Mouse (Mus musculus) Patski (cell line): ENCODE measurements around the gene Trim11. TPM values are rescaled to one million over a fixed set of nuclear protein-coding genes. Genes with fewer than 3 reads are reported as not detected.

ENCODE experiments used
- ATAC-seq: fragments of 100-300 bp; one replicate; pipeline ENCODE4 v1.8.0; 2021
- CTCF ChIA-PET: fragments of 350-600 bp; sonication (Branson Sonifier 250); formaldehyde crosslinking; loops from one replicate; lab custom pipeline; 2022; ENCODE audit warnings: inconsistent platforms; lab: Charles Lee
- POLR2A ChIA-PET: fragments of 350-600 bp; sonication (Branson Sonifier 250); formaldehyde crosslinking; loops from one replicate; lab custom pipeline; 2022; ENCODE audit warnings: antibody characterized with exemption, inconsistent platforms; lab: Charles Lee
- DNase-seq: peaks from one replicate; pipeline ENCODE4 v3.0.0-alpha.2; 2011; ENCODE audit warnings: low read depth, low spot score
- H3K27me3 ChIP-seq: fragments of 371-371 bp; one replicate; pipeline ENCODE4 v1.5.1; 2021
- CTCF ChIP-seq: fragments of 100-300 bp; IDR thresholded peaks from one replicate; pipeline ENCODE4 v1.5.1; 2021
- in situ Hi-C: fragments of 300-500 bp; cut with MboI; formaldehyde crosslinking; loops from 3 replicates; pipeline ENCODE4 v1.11.1; 2018; ENCODE audit warnings: low pct_unique_long_range_greater_than_20kb, mixed read lengths
- polyA plus RNA-seq: library from polyadenylated mRNA; unstranded; gene quantifications from one replicate; pipeline ENCODE4 v1.2.3, GENCODE M21; 2021

Gene Trim11
- 29.2 TPM for polyA plus RNA-seq

- ATAC-seq: peak; percentile 58
- POLR2A ChIA-PET: interaction anchor here (0.6 to 1.4 kb wide), 5 partner anchors 11 to 73 kb away, joined by 3 to 4 read pairs (median 3); partner anchors contain the start of genes Hist3h2a and Trim17
- no peak for DNase-seq
- TF ChIP-seq CTCF: no peak
- H3K27me3 ChIP-seq: no peaks in the 10 kb centered on the region
- in situ Hi-C loops: no loop called here
- CTCF ChIA-PET: interaction anchor here (0.9 to 3.0 kb wide), 6 partner anchors 8 to 64 kb away, joined by 3 to 8 read pairs (median 7); partner anchors contain the start of genes Hist3h2a and Trim17
These were observed at the start of gene Trim11 for GRCm38 (mm10) chr11:58978027-58978705. Gene Trim11 (plus strand): TSS chr11:58978093.

DNA sequence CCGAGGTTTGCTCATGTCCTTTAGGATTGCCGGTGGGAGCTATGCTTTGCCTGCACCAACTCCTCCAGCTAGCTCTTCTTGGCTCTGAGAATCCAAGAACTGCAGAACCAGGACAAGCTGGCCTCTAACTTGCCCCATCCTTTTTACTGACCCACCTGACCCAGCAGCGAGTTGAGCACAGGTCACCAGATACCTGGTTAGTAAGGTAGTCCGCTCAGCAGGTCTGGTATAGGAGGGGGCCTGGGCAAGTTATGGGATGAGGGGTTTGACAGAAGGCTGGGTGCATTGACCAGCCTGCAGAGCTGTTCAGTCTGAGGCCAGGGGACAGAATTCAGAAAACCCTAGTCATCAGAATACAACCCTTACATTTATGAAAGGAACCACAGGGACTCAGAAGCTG lies 48.8 kb upstream of the Trim11 start:
- ChIA-PET CTCF (interaction anchor here (1.2 to 7.5 kb wide), 6 partner anchors 8 to 48 kb away, joined by 4 to 64 read pairs (median 5); partner anchors contain the start of genes Btnl10, Hist3h2ba and Trim11), POLR2A (interaction anchor here (0.9 to 1.2 kb wide), 2 partner anchors 15 to 18 kb away, joined by 3 to 4 read pairs; no protein-coding TSS in a partner anchor)
- H3K27me3 ChIP-seq: peaks cover 2% of the 10 kb centered on the region
- ATAC-seq (no peak), DNase-seq (no peak)
- TF ChIP-seq CTCF: no peak
- in situ Hi-C loops: no loop called here

DNA sequence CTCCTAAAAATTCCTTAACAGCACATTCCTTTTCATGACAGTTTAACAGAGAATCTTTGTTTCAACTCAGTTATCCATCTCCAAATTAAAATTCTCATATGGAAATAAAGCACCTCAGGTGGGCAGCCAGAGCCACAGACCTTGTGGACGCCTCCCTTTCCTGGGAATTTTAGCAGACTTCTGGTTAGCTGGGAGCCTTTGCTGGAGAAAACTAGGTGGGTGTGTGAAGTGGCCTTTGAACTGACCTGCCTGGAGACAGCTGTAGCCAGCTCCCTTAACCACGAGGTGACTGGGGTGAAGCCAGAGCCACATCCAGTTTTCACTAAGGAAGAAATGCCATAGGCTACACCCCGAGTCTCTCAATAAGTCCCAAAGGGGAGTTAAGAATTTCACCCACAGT lies 48.3 kb upstream of the Trim11 start:
- H3K27me3 ChIP-seq: no peaks in the 10 kb centered on the region
- no peak for TF ChIP-seq CTCF
- DNase-seq (no peak), ATAC-seq (no peak)
- ChIA-PET POLR2A (interaction anchor here (1.2 kb wide), 1 partner anchor 15 kb away, joined by 4 read pairs; no protein-coding TSS in a partner anchor), CTCF (interaction anchor here (7.5 kb wide), 1 partner anchor 13 kb away, joined by 64 read pairs; the partner anchor contains the start of gene Btnl10)
- in situ Hi-C loops: no loop called here

- no peak for ATAC-seq
- no peaks in the 10 kb centered on the region for H3K27me3 ChIP-seq
- DNase-seq: no peak
- ChIA-PET POLR2A (no interaction called here), CTCF (interaction anchor here (1.4 to 7.5 kb wide), 3 partner anchors 10 to 51 kb away, joined by 4 to 64 read pairs (median 4); partner anchors contain the start of gene Btnl10)
- in situ Hi-C loops: no loop called here
- TF ChIP-seq CTCF: no peak
These were observed 47.6 kb upstream of the Trim11 start for GRCm38 (mm10) chr11:58930254-58930653.

- DNase-seq: no peak
- no peak for ATAC-seq
- in situ Hi-C loops: no loop called here
- H3K27me3 ChIP-seq: no peaks in the 10 kb centered on the region
- CTCF ChIA-PET: interaction anchor here (0.8 to 7.5 kb wide), 4 partner anchors 9 to 50 kb away, joined by 3 to 64 read pairs (median 4); partner anchors contain the start of gene Btnl10
- POLR2A ChIA-PET: interaction anchor here (1.1 kb wide), 1 partner anchor 27 kb away, joined by 3 read pairs; no protein-coding TSS in a partner anchor
- TF ChIP-seq CTCF: no peak
These were observed 46.3 kb upstream of the Trim11 start for GRCm38 (mm10) chr11:58931576-58931975.

- CTCF ChIA-PET: no interaction called here
- no peak for DNase-seq
- POLR2A ChIA-PET: interaction anchor here (3.0 kb wide), 1 partner anchor 10 kb away, joined by 16 read pairs; the partner anchor contains the start of gene Hist3h2ba
- no peak for ATAC-seq
- H3K27me3 ChIP-seq: peaks cover 7% of the 10 kb centered on the region
- in situ Hi-C loops: no loop called here
- no peak for TF ChIP-seq CTCF
These were observed 40.0 kb upstream of the Trim11 start for GRCm38 (mm10) chr11:58937909-58938308.

GRCm38 (mm10) chr11:58938322-58939087 lies 39.4 kb upstream of the Trim11 start, which contains the start of gene Rnf187:
Gene Rnf187 (minus strand): TSS chr11:58938916.
- ATAC-seq (peak; percentile 84), DNase-seq (no peak)
- ChIA-PET CTCF (interaction anchor here (2.1 kb wide), 1 partner anchor 10 kb away, joined by 5 read pairs; the partner anchor contains the start of gene Hist3h2ba), POLR2A (interaction anchor here (3.0 kb wide), 1 partner anchor 10 kb away, joined by 16 read pairs; the partner anchor contains the start of gene Hist3h2ba)
- in situ Hi-C loops: no loop called here
- TF ChIP-seq CTCF: no peak
- peaks cover 12% of the 10 kb centered on the region for H3K27me3 ChIP-seq

GRCm38 (mm10) chr11:58939088-58939439 lies 38.8 kb upstream of the Trim11 start:
- peaks cover 13% of the 10 kb centered on the region for H3K27me3 ChIP-seq
- TF ChIP-seq CTCF: no peak
- in situ Hi-C loops: no loop called here
- DNase-seq (no peak), ATAC-seq (no peak)
- POLR2A ChIA-PET: interaction anchor here (3.0 kb wide), 1 partner anchor 9 kb away, joined by 16 read pairs; the partner anchor contains the start of gene Hist3h2ba
- CTCF ChIA-PET: interaction anchor here (1.7 to 2.1 kb wide), 2 partner anchors 9 to 11 kb away, joined by 5 read pairs; partner anchors contain the start of gene Hist3h2ba

- ATAC-seq (no peak), DNase-seq (no peak)
- ChIA-PET POLR2A (no interaction called here), CTCF (interaction anchor here (0.8 to 1.3 kb wide), 2 partner anchors 10 to 24 kb away, joined by 3 read pairs; no protein-coding TSS in a partner anchor)
- H3K27me3 ChIP-seq: peaks cover 16% of the 10 kb centered on the region
- in situ Hi-C loops: no loop called here
- TF ChIP-seq CTCF: no peak
These were observed 33.8 kb upstream of the Trim11 start for GRCm38 (mm10) chr11:58944136-58944535.

DNA sequence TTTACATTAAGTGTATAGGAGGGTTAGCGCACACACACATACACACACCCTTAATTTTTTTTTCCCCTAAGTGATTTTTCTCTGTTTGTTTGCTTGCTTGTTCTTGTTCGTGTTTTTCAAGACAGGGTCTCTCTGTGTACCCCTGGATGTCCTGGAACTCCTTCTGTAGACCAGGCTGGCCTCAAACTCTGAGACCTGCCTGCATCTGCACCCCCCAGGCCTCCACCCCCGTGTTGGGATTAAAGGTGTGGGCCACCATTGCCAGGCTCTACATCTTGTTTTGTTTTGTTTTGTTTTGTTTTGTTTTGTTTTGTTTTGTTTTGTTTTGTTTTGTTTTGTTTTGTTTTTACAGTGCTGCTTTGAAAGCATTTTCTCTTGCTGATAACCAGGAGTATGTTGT lies 30.6 kb upstream of the Trim11 start:
- DNase-seq (no peak), ATAC-seq (no peak)
- CTCF ChIA-PET: interaction anchor here (0.9 kb wide), 1 partner anchor 38 kb away, joined by 3 read pairs; no protein-coding TSS in a partner anchor
- POLR2A ChIA-PET: interaction anchor here (2.0 kb wide), 1 partner anchor 9 kb away, joined by 16 read pairs; the partner anchor contains the start of gene Rnf187
- no peak for TF ChIP-seq CTCF
- in situ Hi-C loops: no loop called here
- peaks cover 10% of the 10 kb centered on the region for H3K27me3 ChIP-seq
